Mouse (Mus musculus) heart, postnatal 36 days (tissue): ENCODE data around the gene Ccdc106. TPM values are rescaled to one million over a fixed set of nuclear protein-coding genes. Genes with fewer than 3 reads are reported as not detected.
A peak's percentile ranks its signal among the peaks of the same experiment; 100 is the strongest.

ENCODE experiments used
- DNase-seq, 2 experiments: peaks; one replicate each; pipeline ENCODE4 v3.0.0; 2021 to 2022
- intact Hi-C: fragments of 180-260 bp; cut with DNase I; formaldehyde crosslinking; loops from one replicate; pipeline ENCODE4 v1.15.1; 2025
- total RNA-seq, 2 experiments: library from RNA; stranded (reverse); gene quantifications; 2 replicates each; pipeline ENCODE4 v1.2.3; 2021

Gene Ccdc106
- total RNA-seq, 2 experiments from 2014 or later: not detected

- intact Hi-C loops: no loop called here
These were observed 18.6 kb downstream of the Ccdc106 start for GRCm38 (mm10) chr7:5038940-5039339.

GRCm38 (mm10) chr7:5044981-5045380 is 24.6 kb downstream of the Ccdc106 start:
- intact Hi-C loops: loop anchor here (10.0 kb wide), 2 partner anchors 230 to 490 kb away; partner anchors contain the start of gene Ube2s
- DNase-seq: no peak

More at GRCm38 (mm10) chr7:5038940-5039339, 18.6 kb downstream of the Ccdc106 start:
- no peak for DNase-seq

GRCm38 (mm10) chr7:5046112-5046511 is 25.8 kb downstream of the Ccdc106 start:
- no peak for DNase-seq
- intact Hi-C loops: loop anchor here (10.0 kb wide), 2 partner anchors 231 to 491 kb away; partner anchors contain the start of gene Ube2s

- peak in 1 of 2 experiments; percentile 35 for DNase-seq
- intact Hi-C loops: loop anchor here (1.0 to 10.0 kb wide), 3 partner anchors 104 to 493 kb away; partner anchors contain the start of gene Ube2s
These were observed 27.0 kb downstream of the Ccdc106 start for GRCm38 (mm10) chr7:5047313-5047712.

- intact Hi-C loops: loop anchor here (2.0 to 10.0 kb wide), 3 partner anchors 55 to 257 kb away; partner anchors contain the start of genes Rpl28 and Zfp579
- DNase-seq: peak; percentile 78 to 88
These were observed 31.1 kb downstream of the Ccdc106 start, which contains the start of gene Zfp580 for GRCm38 (mm10) chr7:5051193-5052192. TSS of gene Zfp580 (plus strand) at chr7:5051538.

GRCm38 (mm10) chr7:5052438-5052837 is 32.1 kb downstream of the Ccdc106 start:
- intact Hi-C loops: loop anchor here (10.0 kb wide), 2 partner anchors 188 to 258 kb away; partner anchors contain the start of gene Rpl28

GRCm38 (mm10) chr7:5052931-5053343 is 32.6 kb downstream of the Ccdc106 start:
- DNase-seq: no peak
- intact Hi-C loops: loop anchor here (10.0 kb wide), 2 partner anchors 188 to 258 kb away; partner anchors contain the start of gene Rpl28

More at GRCm38 (mm10) chr7:5052438-5052837, 32.1 kb downstream of the Ccdc106 start:
- no peak for DNase-seq

- intact Hi-C loops: loop anchor here (10.0 kb wide), 2 partner anchors 189 to 259 kb away; partner anchors contain the start of gene Rpl28
- DNase-seq: no peak
These were observed 33.3 kb downstream of the Ccdc106 start for GRCm38 (mm10) chr7:5053456-5054179.

GRCm38 (mm10) chr7:5056651-5057263 is 36.4 kb downstream of the Ccdc106 start:
- no peak for DNase-seq
- intact Hi-C loops: loop anchor here (10.0 kb wide), 2 partner anchors 192 to 262 kb away; partner anchors contain the start of gene Rpl28

- intact Hi-C loops: loop anchor here (10.0 kb wide), 2 partner anchors 193 to 263 kb away; partner anchors contain the start of gene Rpl28
- no peak for DNase-seq
These were observed 37.0 kb downstream of the Ccdc106 start for GRCm38 (mm10) chr7:5057381-5057780.

- no peak for DNase-seq
- intact Hi-C loops: loop anchor here (10.0 kb wide), 2 partner anchors 193 to 263 kb away; partner anchors contain the start of gene Rpl28
These were observed 37.5 kb downstream of the Ccdc106 start for GRCm38 (mm10) chr7:5057804-5058203.

- intact Hi-C loops: loop anchor here (10.0 kb wide), 2 partner anchors 194 to 264 kb away; partner anchors contain the start of gene Rpl28
- DNase-seq: no peak
These were observed 38.3 kb downstream of the Ccdc106 start for GRCm38 (mm10) chr7:5058631-5059030.

- intact Hi-C loops: loop anchor here (10.0 kb wide), 2 partner anchors 195 to 265 kb away; partner anchors contain the start of gene Rpl28
- DNase-seq: no peak
These were observed 39.1 kb downstream of the Ccdc106 start for GRCm38 (mm10) chr7:5059421-5059820.

GRCm38 (mm10) chr7:5060239-5060731 is 39.9 kb downstream of the Ccdc106 start:
- intact Hi-C loops: loop anchor here (2.0 to 10.0 kb wide), 3 partner anchors 43 to 565 kb away; partner anchors contain the start of gene Rasl2-9
- DNase-seq: peak; percentile 70 to 72

- DNase-seq: peak; percentile 98 to 99
- intact Hi-C loops: loop anchor here (2.0 to 10.0 kb wide), 3 partner anchors 44 to 566 kb away; partner anchors contain the start of gene Rasl2-9
These were observed 40.8 kb downstream of the Ccdc106 start for GRCm38 (mm10) chr7:5060944-5061773.

- DNase-seq: peak; percentile 93 to 95
- intact Hi-C loops: loop anchor here (2.0 to 10.0 kb wide), 3 partner anchors 45 to 567 kb away; partner anchors contain the start of gene Rasl2-9
These were observed 41.5 kb downstream of the Ccdc106 start, which contains the start of gene U2af2 for GRCm38 (mm10) chr7:5061774-5062359. TSS of gene U2af2 (plus strand) at chr7:5062143.

GRCm38 (mm10) chr7:5062360-5063001 is 42.1 kb downstream of the Ccdc106 start:
- intact Hi-C loops: loop anchor here (1.0 to 10.0 kb wide), 3 partner anchors 15 to 568 kb away; partner anchors contain the start of gene Rasl2-9
- no peak for DNase-seq
